Mouse (Mus musculus): Measurements from ENCODE around the gene Zbtb8a.

Zbtb8a gene

DNA sequence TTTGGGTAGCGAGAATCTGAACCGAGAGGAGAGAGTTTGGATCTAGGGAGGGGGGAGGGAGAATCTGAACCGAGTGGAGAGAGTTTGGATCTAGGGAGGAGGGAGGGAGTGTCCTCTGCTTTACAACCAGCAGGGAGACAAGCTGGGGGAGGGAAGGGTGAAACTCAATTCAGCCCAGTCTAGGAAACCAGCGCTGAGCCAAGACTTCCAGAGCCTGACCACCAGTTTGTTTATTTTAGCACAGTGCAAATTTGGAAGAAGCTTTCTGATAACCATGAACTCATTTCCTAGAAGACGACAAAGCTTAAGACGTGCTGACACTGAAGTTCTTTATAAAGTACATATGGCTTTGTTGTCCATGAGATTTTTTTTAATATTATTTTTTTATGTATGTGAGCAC, 6.5 kb upstream of the Zbtb8a start:
- peak; percentile 55; the same call in 1 of the 2 replicates for TF ChIP-seq GATA4 (IDR thresholded peaks at IDR 0.05; ENCODE audit: insufficient replicate concordance, low read length)

DNA sequence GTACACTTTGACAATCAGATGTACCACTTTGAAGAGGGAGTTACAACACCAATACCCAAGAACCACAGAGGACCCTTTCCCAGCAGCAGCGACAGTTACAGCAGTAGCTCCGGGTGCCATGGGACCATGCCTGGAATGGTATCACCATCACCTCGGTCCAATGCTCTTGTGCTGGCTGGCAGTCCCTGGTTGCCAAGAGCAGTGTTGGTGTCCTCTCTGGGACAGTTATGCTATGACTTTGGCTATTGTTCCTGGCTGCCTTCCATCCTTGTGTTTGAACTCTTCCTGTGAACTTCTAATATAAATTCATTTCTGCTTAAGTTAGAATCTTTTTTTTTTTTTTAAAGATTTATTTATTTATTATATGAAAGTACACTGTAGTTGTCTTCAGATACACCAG, 5.7 kb upstream of the Zbtb8a start:
- TF ChIP-seq GATA4 (IDR thresholded peaks at IDR 0.05; ENCODE audit: insufficient replicate concordance, low read length): no peak

DNA sequence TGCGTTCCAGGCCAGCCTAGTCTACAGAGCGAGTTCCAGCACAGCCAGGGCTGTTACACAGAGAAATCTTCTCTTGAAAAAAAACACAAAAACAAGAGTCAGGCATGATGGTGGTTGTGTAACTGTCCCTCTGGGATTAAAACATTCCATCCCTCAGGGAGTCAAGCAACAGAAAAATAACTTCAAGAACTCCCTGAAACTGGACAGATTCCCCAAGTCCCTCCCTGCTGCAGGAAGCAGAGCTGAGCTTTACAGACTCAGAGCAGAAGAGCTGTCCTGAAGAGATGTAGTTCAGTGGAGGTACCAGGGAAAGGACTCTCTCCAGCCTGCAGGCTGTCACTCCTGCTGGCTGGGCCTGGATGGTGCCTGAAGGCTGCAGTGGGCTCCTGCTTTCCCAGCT, 4.6 kb upstream of the Zbtb8a start:
- no peak for TF ChIP-seq GATA4 (IDR thresholded peaks at IDR 0.05; ENCODE audit: insufficient replicate concordance, low read length)

DNA sequence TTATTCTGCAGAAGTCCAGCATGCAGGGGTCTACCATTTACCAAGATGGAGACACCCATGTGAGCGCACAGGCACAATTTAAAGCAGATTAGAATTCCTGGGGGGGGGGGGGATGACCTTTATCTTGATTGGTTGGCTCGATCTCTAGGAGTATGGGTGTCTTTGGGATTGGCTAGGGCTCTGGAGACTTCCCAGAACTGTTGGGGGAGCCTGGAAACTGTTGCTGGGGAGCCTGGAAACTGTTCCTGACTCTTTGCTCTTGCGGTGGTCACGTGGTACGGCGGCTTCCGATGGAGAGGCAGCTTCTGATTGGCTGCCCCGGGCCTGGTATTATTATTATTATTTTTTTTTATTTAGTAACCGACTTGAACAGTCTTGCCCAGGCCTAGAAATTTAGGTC, 4.1 kb upstream of the Zbtb8a start:
- no peak for TF ChIP-seq GATA4 (IDR thresholded peaks at IDR 0.05; ENCODE audit: insufficient replicate concordance, low read length)

DNA sequence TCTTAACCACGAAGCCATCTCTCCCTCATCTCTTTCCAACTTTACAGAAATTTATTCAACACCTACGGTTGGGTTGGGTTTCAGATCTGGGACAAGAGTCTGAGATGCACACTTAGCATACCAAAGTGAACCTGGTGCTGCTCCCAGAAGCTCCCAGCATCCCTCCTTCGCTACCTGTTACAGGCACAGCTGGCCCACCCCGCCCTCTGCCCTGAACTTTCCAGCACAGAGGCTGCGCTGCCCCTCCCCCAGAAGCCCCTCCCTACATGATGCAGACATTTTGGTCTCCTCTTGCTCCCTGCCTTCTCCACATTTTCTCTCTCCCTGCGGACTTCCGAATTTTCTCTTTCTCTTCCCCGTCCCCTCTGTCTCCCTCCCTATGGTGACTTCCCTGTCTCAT, 3.2 kb upstream of the Zbtb8a start:
- TF ChIP-seq GATA4 (IDR thresholded peaks at IDR 0.05; ENCODE audit: insufficient replicate concordance, low read length): no peak

DNA sequence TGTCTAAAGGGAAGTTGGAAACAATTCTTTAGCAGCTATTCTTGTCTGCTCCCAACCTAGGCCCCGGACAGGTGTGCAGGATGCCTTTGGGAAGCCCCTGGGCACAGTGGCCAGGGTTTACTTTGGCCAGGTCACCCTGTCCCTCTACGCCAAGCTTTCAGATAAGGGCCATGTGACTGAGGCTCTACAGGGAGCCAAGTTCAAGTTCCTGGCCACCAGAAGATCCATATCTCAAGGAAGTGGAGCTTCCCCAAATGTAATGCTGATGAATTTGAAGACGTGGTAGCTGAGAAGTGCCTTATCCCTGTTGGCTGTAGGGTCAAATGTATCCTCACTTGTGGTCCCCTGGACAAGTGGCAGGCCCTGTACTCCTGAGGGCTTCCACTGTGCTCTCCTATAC, 1.9 kb upstream of the Zbtb8a start:
- 0 out of 2 replicates have a peak, but pooled peaks have one; percentile 14 for TF ChIP-seq GATA4 (IDR thresholded peaks at IDR 0.05; ENCODE audit: insufficient replicate concordance, low read length)

DNA sequence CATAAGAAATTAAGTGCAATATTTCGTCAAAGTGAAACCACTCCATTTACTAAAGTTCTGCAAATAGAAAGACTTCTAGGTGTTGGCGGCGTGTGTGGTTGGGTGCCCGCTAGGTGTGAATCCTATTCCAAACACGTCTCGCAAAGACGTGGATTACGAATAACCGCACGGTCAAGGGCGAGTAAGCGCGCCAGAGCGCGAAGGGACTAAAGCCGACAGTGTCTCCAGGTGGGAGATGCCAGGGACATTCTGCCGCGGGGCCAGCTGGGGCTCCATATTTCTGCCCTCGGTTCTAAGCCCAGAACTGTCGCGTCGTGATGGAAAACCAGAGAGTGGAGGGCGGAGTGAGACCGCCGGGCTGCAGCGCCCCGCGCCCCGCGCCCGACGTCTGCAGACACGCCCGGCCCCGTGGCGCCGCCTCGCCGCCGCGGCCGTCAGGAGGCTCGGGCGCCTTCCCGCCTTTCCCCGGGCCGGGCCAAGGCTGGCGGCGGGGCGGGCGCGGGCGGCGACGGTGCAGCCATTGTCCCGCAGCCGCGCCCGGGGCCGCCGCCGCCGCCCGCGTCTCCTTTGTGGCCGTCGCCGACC, 863 bp downstream of the Zbtb8a start:
- no peak for TF ChIP-seq GATA4 (IDR thresholded peaks at IDR 0.05; ENCODE audit: insufficient replicate concordance, low read length)

DNA sequence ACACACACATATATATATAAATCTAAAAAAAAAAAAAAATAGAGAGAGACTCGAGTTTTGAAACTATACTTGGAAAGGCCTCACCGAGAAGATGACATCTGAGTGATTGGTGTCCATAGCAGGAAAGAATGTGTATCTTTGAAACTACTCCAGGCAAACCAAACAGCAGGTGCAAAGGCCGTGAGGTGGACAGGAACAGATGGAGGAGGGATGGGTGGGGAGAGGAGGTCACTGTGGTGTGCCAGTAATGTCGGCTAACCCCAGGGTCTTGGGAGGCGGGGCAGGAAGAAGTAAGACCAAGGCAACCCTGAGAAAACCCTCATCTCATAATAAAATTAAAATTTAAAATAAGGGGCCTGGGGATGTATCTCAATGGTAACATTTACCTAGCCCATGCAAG, 2.1 kb downstream of the Zbtb8a start:
- TF ChIP-seq GATA4 (IDR thresholded peaks at IDR 0.05; ENCODE audit: insufficient replicate concordance, low read length): no peak

DNA sequence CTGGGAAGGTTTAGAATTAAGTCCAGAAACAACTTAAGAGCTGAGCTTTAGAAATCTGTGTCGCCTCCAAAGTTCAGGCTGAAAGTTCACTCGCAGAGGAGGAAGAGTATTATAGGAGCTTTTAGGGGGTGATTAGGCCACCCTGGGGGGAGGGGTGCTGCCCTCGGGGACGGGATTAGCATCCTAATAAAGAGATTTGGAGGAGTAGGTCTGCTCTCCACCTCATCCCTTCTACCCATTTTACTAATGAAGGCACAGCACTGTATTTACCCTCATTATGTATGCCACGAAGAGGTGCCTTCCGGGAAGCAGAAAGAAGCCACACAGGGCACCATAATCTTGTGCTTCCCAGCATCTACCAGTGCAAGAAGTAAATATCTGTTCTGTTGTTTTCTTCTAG, 2.9 kb downstream of the Zbtb8a start:
- no peak for TF ChIP-seq GATA4 (IDR thresholded peaks at IDR 0.05; ENCODE audit: insufficient replicate concordance, low read length)

DNA sequence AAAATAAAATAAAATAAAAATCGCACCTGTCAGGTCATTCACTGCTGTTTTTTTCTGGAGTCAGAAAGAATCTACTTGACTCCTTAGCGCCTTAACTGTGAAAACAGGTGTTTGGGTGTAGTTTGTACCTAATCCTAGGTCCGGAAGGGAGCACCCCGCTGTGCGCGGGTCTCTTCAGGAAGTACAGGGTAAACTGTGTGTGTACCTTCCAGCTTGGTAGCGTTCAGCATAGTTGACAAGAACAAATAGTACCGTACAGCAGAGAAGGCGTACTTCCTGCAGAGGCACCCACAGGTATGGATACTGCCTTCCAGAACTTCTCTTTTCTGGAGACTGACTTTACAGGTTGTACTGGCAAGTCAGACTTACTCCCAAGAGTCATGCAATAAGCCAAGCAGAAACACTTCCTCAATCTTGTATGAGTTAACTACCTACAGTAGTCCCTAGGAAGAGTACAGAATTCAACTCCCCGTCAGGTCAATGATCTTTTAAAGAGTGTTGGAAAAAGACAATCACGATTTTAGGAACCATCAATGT, 3.6 kb downstream of the Zbtb8a start:
- TF ChIP-seq GATA4 (IDR thresholded peaks at IDR 0.05; ENCODE audit: insufficient replicate concordance, low read length): no peak

DNA sequence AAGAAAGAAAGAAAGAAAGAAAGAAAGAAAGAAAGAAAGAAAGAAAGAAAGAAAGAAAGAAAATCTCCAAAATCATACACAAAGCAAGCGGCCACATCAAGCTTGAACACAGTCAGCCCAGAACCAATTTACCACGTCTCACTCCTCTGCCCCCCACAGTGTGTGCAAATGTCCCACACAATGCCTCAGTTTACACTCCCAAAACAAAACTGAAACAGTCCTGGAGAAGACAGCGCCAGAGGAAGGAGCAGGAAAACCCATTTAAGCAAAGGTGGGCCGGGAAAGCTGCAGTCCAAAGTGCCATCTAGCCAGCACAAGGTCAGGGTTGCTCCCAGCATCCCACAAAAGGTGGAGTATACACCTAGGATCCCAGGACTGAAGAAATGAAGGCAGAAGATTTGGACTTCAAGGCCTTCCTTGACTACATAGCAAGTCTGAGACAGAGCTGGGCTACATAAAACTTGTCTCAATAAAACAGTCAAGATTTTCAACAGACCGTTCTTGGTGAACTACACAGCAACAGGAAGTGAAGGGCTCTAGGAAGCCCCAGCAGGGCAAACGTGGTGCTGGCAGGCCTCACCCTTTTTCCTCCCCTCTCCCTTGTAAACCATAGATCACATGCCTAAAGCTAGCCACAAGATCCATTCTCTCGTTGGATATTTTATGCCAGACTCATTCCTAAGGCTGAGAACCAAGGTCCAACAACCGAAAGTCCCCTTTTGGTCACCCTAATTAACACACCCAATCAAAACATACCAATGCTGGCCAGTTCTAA, 4.5 kb downstream of the Zbtb8a start:
- no peak for TF ChIP-seq GATA4 (IDR thresholded peaks at IDR 0.05; ENCODE audit: insufficient replicate concordance, low read length)

DNA sequence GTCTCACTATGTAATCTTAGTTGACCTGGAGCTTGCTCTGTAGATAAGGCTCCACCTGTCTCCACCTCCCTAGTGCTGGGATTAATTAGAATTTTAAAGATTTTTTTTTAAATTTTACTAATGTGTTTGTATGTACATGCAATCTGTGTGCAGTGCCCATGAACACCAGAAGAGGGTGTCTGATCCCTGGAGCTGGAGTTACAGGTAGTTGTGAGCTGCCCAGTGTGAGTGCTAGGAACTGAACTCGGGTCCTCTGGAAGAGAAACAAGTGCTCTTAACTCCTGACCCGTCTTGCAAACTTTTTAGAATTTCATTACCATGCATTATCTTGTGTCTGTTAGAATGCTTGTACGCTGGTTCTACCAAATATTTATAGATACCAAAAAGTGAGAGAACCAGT, 6.5 kb downstream of the Zbtb8a start:
- no peak for TF ChIP-seq GATA4 (IDR thresholded peaks at IDR 0.05; ENCODE audit: insufficient replicate concordance, low read length)

DNA sequence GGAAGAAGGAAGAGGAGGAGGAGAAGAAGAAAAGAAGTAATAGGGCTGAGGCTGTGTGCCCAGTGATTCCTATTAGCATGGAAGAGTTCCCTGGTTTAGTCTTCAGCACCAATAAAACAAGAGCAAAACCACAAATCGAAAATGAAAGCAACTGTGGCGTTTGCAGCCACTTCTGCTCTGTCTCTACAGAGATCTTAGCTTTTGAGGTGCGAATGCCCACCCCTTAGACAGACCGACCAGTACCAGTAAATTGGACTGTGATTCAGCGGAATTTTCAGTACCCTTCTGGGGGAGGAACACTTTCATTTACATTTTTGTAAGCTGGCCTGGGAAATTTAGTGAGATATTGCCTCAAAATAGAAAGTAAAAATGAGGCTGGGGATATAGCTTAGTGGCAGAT, 12.7 kb downstream of the Zbtb8a start:
- TF ChIP-seq GATA4 (IDR thresholded peaks at IDR 0.05; ENCODE audit: insufficient replicate concordance, low read length): no peak

DNA sequence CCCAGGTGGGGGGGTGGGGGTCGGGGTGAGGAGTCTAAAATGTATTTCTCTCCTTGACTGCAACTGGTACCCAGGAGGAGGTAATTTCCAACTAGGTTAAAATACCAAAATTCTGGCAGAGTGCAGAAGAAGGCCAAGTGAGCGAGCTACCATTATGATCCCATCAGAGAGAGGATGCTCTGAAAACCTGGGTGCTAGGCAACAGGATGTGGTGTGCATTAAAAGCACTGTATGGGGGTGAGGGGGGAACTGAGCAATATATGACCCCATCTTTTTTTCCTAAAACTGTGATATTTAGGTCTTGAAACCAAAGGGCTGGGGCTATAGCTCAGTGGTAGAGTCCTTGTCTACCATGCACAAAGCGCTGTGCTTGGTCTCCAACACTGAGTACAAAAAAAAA, 13.5 kb downstream of the Zbtb8a start:
- no peak for TF ChIP-seq GATA4 (IDR thresholded peaks at IDR 0.05; ENCODE audit: insufficient replicate concordance, low read length)

DNA sequence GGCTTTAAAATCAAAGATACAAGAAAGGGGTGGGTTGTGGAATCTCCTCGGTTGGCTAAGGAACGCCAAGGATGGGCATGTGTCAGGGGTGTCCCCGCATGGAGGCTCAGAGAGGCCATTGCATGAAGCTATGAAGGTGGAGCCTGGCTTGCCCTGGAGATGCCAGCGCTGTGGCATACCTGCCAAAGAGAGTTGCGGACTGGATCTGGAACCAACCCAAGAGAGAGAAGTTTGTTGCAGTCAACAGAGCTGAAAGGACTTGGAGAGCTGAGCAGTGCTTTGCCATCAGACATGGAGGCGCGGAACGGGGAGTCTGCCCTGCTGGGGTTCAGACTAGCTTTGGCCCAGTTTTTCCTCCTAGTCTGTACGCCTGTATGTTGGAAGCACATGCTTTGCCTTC, 14.5 kb downstream of the Zbtb8a start:
- no peak for TF ChIP-seq GATA4 (IDR thresholded peaks at IDR 0.05; ENCODE audit: insufficient replicate concordance, low read length)

DNA sequence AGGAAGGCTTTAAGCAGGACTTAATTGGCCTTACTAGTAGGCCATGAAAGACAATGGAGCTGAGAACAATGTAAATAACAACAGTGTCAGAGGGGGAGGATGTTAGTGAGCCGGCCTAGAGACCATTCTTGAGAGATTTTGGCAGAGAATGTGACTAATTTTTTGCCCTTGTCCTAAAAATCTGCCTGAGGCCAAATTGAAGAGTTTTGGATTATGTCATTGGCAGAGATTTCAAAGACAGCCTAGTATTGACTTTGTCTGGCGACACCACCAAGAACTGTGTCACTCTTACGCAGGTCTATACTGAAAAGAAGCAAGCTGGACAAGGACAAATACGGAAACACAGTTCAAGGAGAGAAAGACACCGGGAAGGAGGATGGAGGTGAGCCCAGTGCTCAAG, 15.1 kb downstream of the Zbtb8a start:
- no peak for TF ChIP-seq GATA4 (IDR thresholded peaks at IDR 0.05; ENCODE audit: insufficient replicate concordance, low read length)

Measured in liver, adult (tissue).